Mouse (Mus musculus) right cerebral cortex, adult 2 months (tissue): Measurements from ENCODE around the gene Pgpep1.

Experiments used
- DNase-seq, 2 experiments: peaks; one replicate each; pipeline ENCODE4 v3.0.0; 2021 to 2022; ENCODE audit warnings: low spot score in 2 of 2

Gene Pgpep1

DNA sequence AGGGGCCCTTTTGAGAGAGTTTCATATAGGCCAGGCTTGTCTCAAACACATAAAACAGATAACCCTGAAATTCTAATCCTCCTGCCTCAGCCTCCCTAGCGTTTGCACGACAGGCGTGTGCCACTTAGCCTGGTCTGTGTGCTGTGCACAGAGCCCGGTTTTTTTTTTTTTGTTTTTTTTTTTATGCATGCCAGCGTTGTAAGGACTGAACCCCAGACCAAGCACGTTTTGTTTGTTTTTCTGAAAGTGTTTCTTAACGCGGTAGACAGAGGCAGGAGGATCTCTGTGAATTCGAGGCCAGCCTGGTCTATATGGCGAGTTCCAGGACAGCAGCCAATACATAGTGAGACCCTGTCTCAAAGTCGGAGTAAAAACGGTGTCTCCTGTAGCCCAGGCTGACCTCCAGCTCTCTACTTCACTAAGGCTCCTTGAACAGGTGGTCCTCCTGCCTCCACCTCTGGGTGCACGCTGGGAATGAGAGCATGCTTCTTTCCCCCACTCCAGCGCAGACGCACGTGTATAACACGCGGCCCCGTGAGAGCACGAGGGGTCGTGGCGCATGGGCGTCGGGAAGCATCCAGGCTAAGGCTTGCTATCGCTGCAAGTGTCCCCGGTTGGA, 51.3 kb downstream of the Pgpep1 start, which contains the start of gene Ssbp4:
Gene Ssbp4, minus strand, starts transcription at position 124 of the 619 bp plus-strand sequence.
- no peak for DNase-seq

DNA sequence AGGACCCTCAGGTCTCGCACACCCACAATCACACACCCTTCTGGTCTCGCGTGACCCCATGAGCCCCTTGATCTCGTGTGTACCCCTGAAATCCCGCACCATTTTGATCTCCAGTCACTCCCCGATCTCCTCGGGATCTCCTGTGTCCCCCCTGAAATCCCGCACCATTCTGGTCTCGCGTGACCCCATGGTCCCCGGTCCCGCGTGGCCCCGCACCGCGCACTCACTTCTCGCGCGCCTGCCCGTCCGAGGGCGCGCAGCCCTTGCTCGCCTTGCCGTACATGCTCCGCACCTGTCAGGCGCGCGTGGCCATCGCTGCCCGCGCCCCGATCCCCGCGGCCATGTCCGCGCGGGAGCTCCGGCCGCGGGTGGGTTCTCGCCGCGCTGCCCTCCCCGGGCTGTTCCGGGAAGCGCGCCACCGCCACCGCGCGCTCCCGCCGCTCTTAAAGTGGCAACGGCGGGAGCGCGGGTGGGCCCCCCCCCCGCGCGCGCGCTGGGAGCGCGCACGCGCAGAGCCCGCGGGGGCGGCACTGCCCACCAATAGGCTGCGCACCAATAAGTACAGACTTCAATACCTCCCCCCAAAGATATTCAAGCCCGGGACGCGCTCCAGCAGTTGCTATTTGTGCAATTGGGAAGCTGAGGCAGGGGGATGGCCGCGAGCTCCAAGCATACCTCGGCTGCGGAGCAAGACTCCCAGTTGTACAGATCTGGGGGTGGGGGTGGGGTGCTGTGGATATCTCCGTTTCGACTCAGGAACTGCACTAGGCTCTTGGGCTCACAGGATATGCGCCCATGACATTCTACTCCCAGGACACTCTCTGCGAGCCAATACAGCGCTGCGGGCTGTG, 52.1 kb downstream of the Pgpep1 start:
- peak; percentile 59 to 69 for DNase-seq

DNA sequence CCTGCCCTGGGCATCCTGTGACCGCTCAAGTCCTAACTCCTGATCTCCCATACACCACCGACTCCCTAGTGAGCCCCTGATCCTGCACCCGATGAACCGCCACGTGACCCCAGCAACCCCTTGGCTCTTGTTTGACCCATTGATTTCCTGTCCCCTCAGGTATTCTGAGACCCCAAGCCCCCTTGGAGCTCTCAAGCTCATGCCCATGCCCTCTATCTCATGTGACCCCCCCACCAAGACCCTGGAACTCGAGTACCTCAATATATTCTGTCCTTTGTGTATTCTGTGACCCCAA, 52.6 kb downstream of the Pgpep1 start:
- DNase-seq: peak in 1 of 2 experiments; percentile 10

DNA sequence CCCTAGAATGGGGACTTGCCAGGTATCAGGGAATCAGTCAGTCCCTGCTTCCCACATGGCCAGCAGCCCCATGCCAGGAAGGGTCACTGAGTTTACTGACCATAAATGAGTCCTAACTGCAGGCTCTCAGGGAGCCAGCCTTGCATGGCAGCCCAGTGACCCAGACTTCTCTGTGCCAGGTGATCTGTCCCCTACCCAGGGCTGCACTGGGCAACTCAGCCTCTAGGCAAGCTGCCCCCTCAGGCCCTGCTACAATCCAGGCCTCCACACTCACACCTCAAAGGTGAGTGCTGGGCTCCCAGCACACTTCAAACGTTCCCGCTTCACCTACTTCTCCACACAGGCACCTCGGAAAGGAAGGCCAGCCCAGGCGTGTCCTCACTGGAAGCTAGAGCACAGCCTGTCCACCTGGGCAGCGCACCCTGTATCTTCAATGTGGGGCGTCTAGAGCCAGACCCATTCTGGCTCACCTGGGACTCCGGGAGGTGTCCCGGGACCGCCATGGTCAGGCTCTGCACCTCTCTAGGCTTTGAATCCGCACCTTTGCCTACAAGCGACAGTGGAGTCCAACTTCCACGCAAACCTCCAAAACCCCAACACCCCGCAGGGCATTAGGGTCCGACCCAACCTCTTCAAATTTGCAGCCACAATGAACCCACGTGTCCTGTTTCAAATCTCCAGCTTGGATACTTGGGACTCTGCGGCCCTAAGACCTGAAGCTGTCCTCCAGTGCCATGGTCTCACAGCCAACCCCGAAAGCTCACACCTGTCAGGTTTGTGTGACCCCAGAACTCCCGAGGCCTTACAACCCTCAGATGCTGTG, 53.2 kb downstream of the Pgpep1 start:
- DNase-seq: peak in 1 of 2 experiments; percentile 11

DNA sequence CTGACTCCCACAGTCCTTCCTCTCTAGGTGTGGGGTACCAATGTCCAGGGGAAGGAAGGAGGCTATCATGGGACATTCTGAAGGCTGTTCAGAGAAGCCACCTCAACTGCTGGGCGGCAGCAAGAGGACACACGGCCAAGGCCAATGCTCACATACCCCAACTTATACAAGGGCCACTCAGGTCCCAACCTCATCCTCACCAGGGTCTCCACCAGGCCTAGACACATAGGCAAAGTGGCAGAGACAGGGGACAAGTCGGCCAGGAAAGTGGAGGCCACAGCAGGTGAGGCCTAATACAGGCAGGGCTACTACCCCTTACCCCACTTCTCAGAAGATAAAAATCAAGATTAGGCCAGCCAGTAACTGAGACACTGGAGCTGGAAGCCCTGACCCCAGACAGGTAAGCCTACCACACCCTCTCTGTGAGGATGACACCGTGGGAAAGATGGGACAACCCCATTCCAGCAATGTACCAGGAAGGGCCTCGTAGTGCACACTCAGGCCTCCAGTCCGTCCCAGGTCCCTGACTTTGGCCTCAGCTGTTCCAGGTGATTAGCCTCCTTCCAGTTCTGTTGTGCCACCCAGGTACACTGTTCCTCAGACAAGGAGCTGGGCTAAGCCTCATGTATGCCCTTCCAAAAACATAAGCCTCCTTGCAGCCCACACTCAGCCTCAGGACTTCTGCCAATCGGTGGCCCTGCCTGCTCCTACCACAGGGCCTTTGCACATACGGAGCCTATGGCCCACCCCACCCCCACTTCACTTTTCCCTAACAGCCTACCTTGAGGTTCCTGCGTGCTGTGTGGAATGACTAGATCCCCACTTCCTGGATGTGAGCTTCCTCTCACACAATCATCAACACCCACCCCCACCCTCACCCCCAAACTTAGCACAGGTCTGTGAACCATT, 54.1 kb downstream of the Pgpep1 start:
- DNase-seq: no peak

GRCm38 (mm10) chr8:70604558-70604957, 55.6 kb downstream of the Pgpep1 start:
- DNase-seq: no peak

GRCm38 (mm10) chr8:70602139-70602811, 57.9 kb downstream of the Pgpep1 start:
- no peak for DNase-seq

- peak; percentile 86 to 87 for DNase-seq
Measured at GRCm38 (mm10) chr8:70601271-70601649, 58.9 kb downstream of the Pgpep1 start.

GRCm38 (mm10) chr8:70600473-70601270, 59.5 kb downstream of the Pgpep1 start:
- no peak for DNase-seq

DNA sequence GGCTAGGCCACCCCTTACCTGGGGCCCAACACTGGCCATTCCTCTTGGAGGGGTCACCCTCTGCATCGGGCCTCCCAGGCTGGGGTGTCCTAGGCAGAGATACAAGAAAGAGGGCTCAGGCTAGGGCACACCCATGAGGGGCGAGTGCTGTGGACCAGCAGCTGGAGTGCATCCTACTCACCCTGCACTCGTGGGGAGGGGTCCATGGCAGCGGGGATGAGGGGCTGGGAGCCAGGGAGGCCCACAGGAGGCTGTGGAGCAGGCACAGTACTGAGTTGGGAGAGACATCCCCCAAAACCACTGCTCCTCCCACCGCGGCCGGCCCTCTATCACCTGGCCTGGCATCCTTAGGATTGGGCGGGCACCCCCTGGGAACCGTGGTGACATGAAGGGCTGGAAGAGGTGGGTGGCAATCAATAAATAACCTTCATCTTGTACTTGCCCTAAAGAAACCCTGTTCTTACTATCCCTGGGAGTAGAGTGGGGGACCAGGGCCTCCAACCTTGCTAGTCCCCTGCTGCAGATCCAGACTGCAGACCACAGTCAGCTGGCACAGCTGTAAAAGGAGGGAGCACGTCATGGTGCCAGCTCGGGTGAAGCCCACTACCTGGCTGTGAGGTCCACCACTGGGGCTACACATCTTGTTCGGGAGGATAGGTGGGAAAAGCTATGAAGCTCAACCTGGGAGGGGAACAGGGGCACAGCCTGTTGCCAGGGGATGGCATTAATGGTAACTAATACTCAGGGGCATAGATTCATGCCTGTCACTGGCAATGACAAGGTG, 60.5 kb downstream of the Pgpep1 start:
- no peak for DNase-seq

DNA sequence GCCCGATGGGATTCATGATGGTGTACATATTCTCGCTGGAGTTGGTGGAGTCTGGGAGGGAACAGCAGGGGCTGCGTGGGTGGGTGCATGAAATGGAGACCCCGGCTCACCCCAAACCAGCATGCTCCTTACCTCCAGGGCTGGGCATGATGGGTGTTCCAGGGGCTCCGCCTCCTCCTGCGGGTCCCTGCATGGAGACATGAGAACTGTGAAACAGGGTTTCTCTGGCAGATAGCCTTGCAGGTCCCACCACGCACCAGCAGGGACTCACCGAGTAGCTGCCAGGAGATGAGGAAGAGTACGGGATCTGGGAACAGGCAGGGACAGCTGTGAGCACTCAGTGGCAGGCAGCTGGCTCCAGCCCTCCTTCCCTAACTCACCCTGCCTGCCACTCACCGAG, 61.5 kb downstream of the Pgpep1 start:
- peak in 1 of 2 experiments; percentile 36 for DNase-seq

GRCm38 (mm10) chr8:70598283-70598682, 61.9 kb downstream of the Pgpep1 start:
- DNase-seq: peak; percentile 84 to 89

DNA sequence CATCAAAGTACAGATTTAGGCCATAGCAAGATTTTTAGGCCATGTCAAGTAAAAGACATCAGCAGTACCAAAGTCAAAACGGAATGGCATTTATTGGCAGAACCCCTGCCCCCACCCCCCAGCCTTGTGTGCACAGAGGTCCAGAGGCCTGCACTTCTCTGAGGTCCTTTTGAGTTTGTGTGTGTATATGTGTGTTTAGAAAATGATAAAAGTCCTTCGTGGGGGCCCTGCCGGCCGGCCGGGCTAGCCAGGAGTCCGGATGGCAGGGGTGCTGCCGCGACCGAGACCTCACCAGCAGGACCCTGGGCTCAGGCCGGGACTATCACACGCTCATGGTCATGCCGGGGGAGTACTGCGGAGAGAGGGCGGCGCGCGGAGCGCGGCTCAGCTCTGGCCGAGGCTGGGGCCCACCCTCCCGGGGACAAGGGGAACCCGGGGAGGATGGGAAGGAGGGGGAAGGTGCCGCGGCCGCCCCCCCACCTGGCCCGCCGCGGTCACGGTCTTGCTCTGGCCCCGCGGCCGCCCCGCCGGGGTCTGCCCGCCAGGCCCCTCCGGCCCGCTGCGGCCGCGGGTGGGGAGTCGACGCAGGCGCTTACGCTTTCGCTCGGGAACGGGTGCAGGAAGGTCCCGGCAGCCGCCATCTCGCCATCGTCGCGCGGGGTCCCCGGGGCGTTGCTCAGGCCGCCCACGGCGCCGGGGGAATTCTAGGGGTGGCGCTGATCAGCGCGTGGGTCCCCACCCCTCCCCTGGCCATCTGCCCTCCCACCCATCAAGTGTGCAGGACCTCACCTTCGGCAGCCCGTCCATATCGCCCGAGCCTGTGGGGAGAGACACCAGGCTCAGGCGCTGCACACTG, 62.5 kb downstream of the Pgpep1 start:
- no peak for DNase-seq

DNA sequence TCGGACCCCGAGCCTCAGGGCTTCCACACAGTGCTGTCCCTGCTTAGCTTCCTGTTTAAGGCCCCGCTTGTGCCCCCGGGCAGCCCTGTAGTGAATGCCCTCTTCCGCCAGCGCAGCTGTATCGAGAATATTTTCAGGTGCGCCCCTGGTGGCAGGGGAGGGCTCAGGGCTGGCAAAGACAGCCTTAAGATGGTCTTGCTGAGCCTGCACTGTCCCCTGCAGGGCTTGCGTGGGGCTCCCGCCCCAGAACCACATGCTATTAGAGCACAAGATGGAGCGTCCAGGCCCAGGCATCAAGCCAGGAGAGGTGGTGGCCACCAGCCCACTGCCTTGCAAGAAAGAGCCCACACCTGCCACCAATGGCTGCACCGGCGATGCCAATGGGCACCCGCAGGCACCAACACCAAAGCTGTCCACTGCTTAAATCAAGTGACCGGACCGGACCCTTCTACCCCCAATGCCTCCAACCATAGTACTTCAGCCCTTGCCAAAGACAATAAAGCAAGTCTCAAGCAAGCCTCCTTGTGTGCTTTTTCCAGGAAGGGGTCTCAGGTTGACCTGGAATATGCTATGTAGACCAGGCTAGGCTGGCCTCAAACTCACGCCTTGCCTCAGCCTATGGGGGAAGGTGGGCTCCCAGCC, 63.3 kb downstream of the Pgpep1 start:
- DNase-seq: no peak
